Mouse (Mus musculus): ENCODE measurements around the gene Cep128. TPM values are rescaled to one million over a fixed set of nuclear protein-coding genes. Genes with fewer than 3 reads are reported as not detected.

The Cep128 gene
- polyA plus RNA-seq, 1 experiment from 2014 or later, result 10.2 TPM

GRCm38 (mm10) chr12:91262801-91263200, 121.4 kb downstream of the Cep128 start:
- no peak overlapping the region for H3K4me2 ChIP-seq (replicated peaks; ENCODE audit: low read depth, low read length)
- H3K9ac ChIP-seq (replicated peaks; ENCODE audit: low read depth, low read length), result no peak overlapping the region
- no peak overlapping the region for H3K4me3 ChIP-seq (ENCODE audit: low read depth, low read length)
- no peak for ATAC-seq (ENCODE audit: insufficient number of reproducible peaks, insufficient read depth, low FRiP score, low read depth)
- no peaks in the 10 kb centered on the region for H3K9me3 ChIP-seq (ENCODE audit: control insufficient read depth, low read depth, low read length)
- no peaks in the 10 kb centered on the region for H3K4me1 ChIP-seq (ENCODE audit: control insufficient read depth, insufficient read depth, low read length)
- no peaks in the 10 kb centered on the region for H3K27me3 ChIP-seq (ENCODE audit: control insufficient read depth, insufficient read depth, low read length)
- 77% methylated on average over 3 of the region's 3 CpGs for WGBS
- no peaks in the 10 kb centered on the region for H3K36me3 ChIP-seq (ENCODE audit: control insufficient read depth, insufficient read depth, low read length)
- no peak overlapping the region for H3K27ac ChIP-seq (ENCODE audit: low read length)

DNA sequence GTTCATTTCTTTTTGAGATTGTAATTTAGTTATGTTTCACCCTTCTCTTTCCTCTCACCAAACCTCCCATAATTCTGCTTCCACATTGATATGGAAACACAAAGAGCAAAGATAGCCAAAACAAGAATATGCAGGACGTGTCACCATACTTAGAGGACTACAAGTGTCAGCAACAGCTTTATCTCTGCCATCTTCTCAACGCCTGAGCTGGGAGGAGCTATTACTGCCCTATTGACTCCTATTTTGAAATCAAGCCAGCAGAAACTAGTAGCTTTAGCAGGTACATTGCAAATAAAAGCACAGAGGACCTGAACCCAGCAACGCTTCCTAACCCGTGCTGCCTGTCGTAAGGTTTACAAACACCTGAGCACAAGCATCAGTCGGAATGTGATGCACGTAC, 127.9 kb downstream of the Cep128 start:
- Histone ChIP-seq H3K4me2 (replicated peaks; ENCODE audit: low read depth, low read length) (no peak overlapping the region), H3K27me3 (ENCODE audit: control insufficient read depth, insufficient read depth, low read length) (no peaks in the 10 kb centered on the region), H3K27ac (ENCODE audit: low read length) (no peak overlapping the region), H3K36me3 (ENCODE audit: control insufficient read depth, insufficient read depth, low read length) (no peaks in the 10 kb centered on the region), H3K9ac (replicated peaks; ENCODE audit: low read depth, low read length) (no peak overlapping the region), H3K9me3 (ENCODE audit: control insufficient read depth, low read depth, low read length) (no peaks in the 10 kb centered on the region), H3K4me1 (ENCODE audit: control insufficient read depth, insufficient read depth, low read length) (no peaks in the 10 kb centered on the region), H3K4me3 (ENCODE audit: low read depth, low read length) (no peak overlapping the region)
- no peak for ATAC-seq (ENCODE audit: insufficient number of reproducible peaks, insufficient read depth, low FRiP score, low read depth)
- WGBS, result 80% methylated on average over 7 of the region's 7 CpGs

DNA sequence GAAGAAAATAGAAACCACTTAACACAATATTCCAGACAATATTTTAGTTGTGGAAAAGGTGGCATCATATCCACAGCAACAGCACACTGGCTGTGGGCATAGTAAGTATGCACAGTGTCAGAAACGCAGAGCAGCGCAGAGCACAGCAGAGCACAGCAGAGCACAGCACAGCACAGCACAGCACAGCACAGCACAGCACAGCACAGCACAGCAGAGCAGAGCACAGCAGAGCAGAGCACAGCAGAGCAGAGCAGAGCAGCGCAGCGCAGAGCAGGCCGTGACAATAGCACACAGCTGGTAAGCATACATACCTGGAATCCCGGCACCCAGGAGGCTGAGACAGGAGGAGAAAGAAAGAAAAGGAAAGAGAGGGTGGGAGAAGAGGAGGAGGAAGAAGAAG, 129.4 kb downstream of the Cep128 start:
- H3K27me3 ChIP-seq (ENCODE audit: control insufficient read depth, insufficient read depth, low read length), result no peaks in the 10 kb centered on the region
- no peak overlapping the region for H3K9ac ChIP-seq (replicated peaks; ENCODE audit: low read depth, low read length)
- 94% methylated on average over 6 of the region's 6 CpGs for WGBS
- no peaks in the 10 kb centered on the region for H3K36me3 ChIP-seq (ENCODE audit: control insufficient read depth, insufficient read depth, low read length)
- no peak overlapping the region for H3K4me3 ChIP-seq (ENCODE audit: low read depth, low read length)
- ATAC-seq (ENCODE audit: insufficient number of reproducible peaks, insufficient read depth, low FRiP score, low read depth), result no peak
- no peak overlapping the region for H3K27ac ChIP-seq (ENCODE audit: low read length)
- no peaks in the 10 kb centered on the region for H3K9me3 ChIP-seq (ENCODE audit: control insufficient read depth, low read depth, low read length)
- H3K4me1 ChIP-seq (ENCODE audit: control insufficient read depth, insufficient read depth, low read length), result no peaks in the 10 kb centered on the region
- H3K4me2 ChIP-seq (replicated peaks; ENCODE audit: low read depth, low read length), result no peak overlapping the region

- Histone ChIP-seq H3K9ac (replicated peaks; ENCODE audit: low read depth, low read length) (no peak overlapping the region), H3K4me2 (replicated peaks; ENCODE audit: low read depth, low read length) (no peak overlapping the region), H3K36me3 (ENCODE audit: control insufficient read depth, insufficient read depth, low read length) (no peaks in the 10 kb centered on the region), H3K27ac (ENCODE audit: low read length) (no peak overlapping the region), H3K9me3 (ENCODE audit: control insufficient read depth, low read depth, low read length) (no peaks in the 10 kb centered on the region), H3K4me3 (ENCODE audit: low read depth, low read length) (no peak overlapping the region), H3K27me3 (ENCODE audit: control insufficient read depth, insufficient read depth, low read length) (no peaks in the 10 kb centered on the region), H3K4me1 (ENCODE audit: control insufficient read depth, insufficient read depth, low read length) (no peaks in the 10 kb centered on the region)
- 89% methylated on average over 7 of the region's 7 CpGs for WGBS
- ATAC-seq (ENCODE audit: insufficient number of reproducible peaks, insufficient read depth, low FRiP score, low read depth), result no peak
Measured at GRCm38 (mm10) chr12:91220609-91221008, 163.6 kb downstream of the Cep128 start.

- Histone ChIP-seq H3K9me3 (ENCODE audit: control insufficient read depth, low read depth, low read length) (no peaks in the 10 kb centered on the region), H3K4me3 (ENCODE audit: low read depth, low read length) (no peak overlapping the region)
- WGBS, result 67% methylated on average over 3 of the region's 3 CpGs
Measured at GRCm38 (mm10) chr12:91205550-91205949, 178.7 kb downstream of the Cep128 start.

GRCm38 (mm10) chr12:91204330-91204729, 179.9 kb downstream of the Cep128 start:
- no peak for ATAC-seq (ENCODE audit: insufficient number of reproducible peaks, insufficient read depth, low FRiP score, low read depth)
- Histone ChIP-seq H3K9me3 (ENCODE audit: control insufficient read depth, low read depth, low read length) (no peaks in the 10 kb centered on the region), H3K4me1 (ENCODE audit: control insufficient read depth, insufficient read depth, low read length) (no peaks in the 10 kb centered on the region), H3K9ac (replicated peaks; ENCODE audit: low read depth, low read length) (no peak overlapping the region), H3K27me3 (ENCODE audit: control insufficient read depth, insufficient read depth, low read length) (no peaks in the 10 kb centered on the region), H3K4me3 (ENCODE audit: low read depth, low read length) (no peak overlapping the region), H3K27ac (ENCODE audit: low read length) (no peak overlapping the region), H3K36me3 (ENCODE audit: control insufficient read depth, insufficient read depth, low read length) (no peaks in the 10 kb centered on the region), H3K4me2 (replicated peaks; ENCODE audit: low read depth, low read length) (no peak overlapping the region)
- 86% methylated on average over 3 of the region's 3 CpGs for WGBS

More at GRCm38 (mm10) chr12:91205550-91205949, 178.7 kb downstream of the Cep128 start:
- Histone ChIP-seq H3K9ac (replicated peaks; ENCODE audit: low read depth, low read length) (no peak overlapping the region), H3K36me3 (ENCODE audit: control insufficient read depth, insufficient read depth, low read length) (no peaks in the 10 kb centered on the region), H3K27me3 (ENCODE audit: control insufficient read depth, insufficient read depth, low read length) (no peaks in the 10 kb centered on the region), H3K27ac (ENCODE audit: low read length) (no peak overlapping the region), H3K4me2 (replicated peaks; ENCODE audit: low read depth, low read length) (no peak overlapping the region), H3K4me1 (ENCODE audit: control insufficient read depth, insufficient read depth, low read length) (no peaks in the 10 kb centered on the region)
- ATAC-seq (ENCODE audit: insufficient number of reproducible peaks, insufficient read depth, low FRiP score, low read depth), result no peak

DNA sequence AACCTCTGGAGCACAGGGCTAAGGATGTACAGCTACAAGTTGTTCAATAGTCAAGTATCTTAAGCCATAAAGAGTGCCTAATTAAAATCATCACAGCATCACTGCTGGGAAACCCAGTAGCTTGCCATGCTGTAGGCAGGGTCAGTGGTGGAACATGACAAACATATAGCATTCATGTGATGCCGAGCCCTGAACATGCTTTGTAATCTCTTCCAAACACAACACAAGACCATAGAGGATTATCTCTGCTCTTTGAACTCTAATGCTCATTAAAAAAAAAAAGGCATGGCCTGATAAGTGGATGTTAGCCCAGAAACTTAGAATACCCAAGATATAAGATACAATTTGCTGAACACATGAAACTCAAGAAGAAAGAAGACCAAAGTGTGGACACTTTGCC, 181.7 kb downstream of the Cep128 start:
- no peak overlapping the region for H3K4me2 ChIP-seq (replicated peaks; ENCODE audit: low read depth, low read length)
- H3K4me1 ChIP-seq (ENCODE audit: control insufficient read depth, insufficient read depth, low read length), result no peaks in the 10 kb centered on the region
- H3K27me3 ChIP-seq (ENCODE audit: control insufficient read depth, insufficient read depth, low read length), result no peaks in the 10 kb centered on the region
- ATAC-seq (ENCODE audit: insufficient number of reproducible peaks, insufficient read depth, low FRiP score, low read depth), result no peak
- H3K9ac ChIP-seq (replicated peaks; ENCODE audit: low read depth, low read length), result no peak overlapping the region
- 83% methylated on average over 1 of the region's 1 CpGs for WGBS
- no peak overlapping the region for H3K4me3 ChIP-seq (ENCODE audit: low read depth, low read length)
- no peak overlapping the region for H3K27ac ChIP-seq (ENCODE audit: low read length)
- no peaks in the 10 kb centered on the region for H3K9me3 ChIP-seq (ENCODE audit: control insufficient read depth, low read depth, low read length)
- no peaks in the 10 kb centered on the region for H3K36me3 ChIP-seq (ENCODE audit: control insufficient read depth, insufficient read depth, low read length)

DNA sequence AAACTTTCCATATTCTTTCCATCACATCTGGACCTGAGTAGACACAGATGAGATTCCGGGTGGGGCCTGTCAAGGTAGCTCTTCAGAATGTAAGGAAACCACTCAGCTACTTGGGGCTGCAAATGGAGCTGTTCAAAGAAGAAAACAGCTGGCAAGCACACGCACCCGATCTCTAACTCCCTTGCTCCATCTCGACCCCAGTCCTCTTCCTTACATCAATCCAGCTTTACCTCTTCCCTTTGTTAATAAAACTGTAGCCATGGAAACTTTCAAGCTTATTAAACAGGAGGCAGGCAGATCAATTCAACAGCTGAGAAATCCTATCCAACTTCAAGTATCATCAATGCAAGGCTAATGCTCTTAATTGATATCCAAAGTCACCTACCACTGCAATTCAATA, 195.1 kb downstream of the Cep128 start:
- Histone ChIP-seq H3K27me3 (ENCODE audit: control insufficient read depth, insufficient read depth, low read length) (no peaks in the 10 kb centered on the region), H3K4me2 (replicated peaks; ENCODE audit: low read depth, low read length) (no peak overlapping the region), H3K27ac (ENCODE audit: low read length) (no peak overlapping the region), H3K9me3 (ENCODE audit: control insufficient read depth, low read depth, low read length) (no peaks in the 10 kb centered on the region), H3K36me3 (ENCODE audit: control insufficient read depth, insufficient read depth, low read length) (no peaks in the 10 kb centered on the region), H3K4me3 (ENCODE audit: low read depth, low read length) (no peak overlapping the region), H3K9ac (replicated peaks; ENCODE audit: low read depth, low read length) (no peak overlapping the region), H3K4me1 (ENCODE audit: control insufficient read depth, insufficient read depth, low read length) (no peaks in the 10 kb centered on the region)
- ATAC-seq (ENCODE audit: insufficient number of reproducible peaks, insufficient read depth, low FRiP score, low read depth), result no peak
- 60% methylated on average over 4 of the region's 4 CpGs for WGBS

- WGBS, result 69% methylated on average over 5 of the region's 5 CpGs
Measured at GRCm38 (mm10) chr12:91185564-91185963, 198.6 kb downstream of the Cep128 start.

More at GRCm38 (mm10) chr12:91185564-91185963, 198.6 kb downstream of the Cep128 start:
- H3K4me3 ChIP-seq (ENCODE audit: low read depth, low read length), result no peak overlapping the region
- no peaks in the 10 kb centered on the region for H3K36me3 ChIP-seq (ENCODE audit: control insufficient read depth, insufficient read depth, low read length)
- H3K4me1 ChIP-seq (ENCODE audit: control insufficient read depth, insufficient read depth, low read length), result no peaks in the 10 kb centered on the region
- no peak overlapping the region for H3K9ac ChIP-seq (replicated peaks; ENCODE audit: low read depth, low read length)
- no peaks in the 10 kb centered on the region for H3K27me3 ChIP-seq (ENCODE audit: control insufficient read depth, insufficient read depth, low read length)
- H3K4me2 ChIP-seq (replicated peaks; ENCODE audit: low read depth, low read length), result no peak overlapping the region
- H3K9me3 ChIP-seq (ENCODE audit: control insufficient read depth, low read depth, low read length), result no peaks in the 10 kb centered on the region
- no peak for ATAC-seq (ENCODE audit: insufficient number of reproducible peaks, insufficient read depth, low FRiP score, low read depth)
- H3K27ac ChIP-seq (ENCODE audit: low read length), result no peak overlapping the region
